Mouse (Mus musculus) mature B cell (primary cell): ENCODE results near the gene Gale.

ENCODE experiments used
- in situ Hi-C: fragments of 300-500 bp; cut with MboI; formaldehyde crosslinking; loops from 2 replicates; pipeline ENCODE4 v1.14.3; 2019

Gale gene

GRCm38 (mm10) chr4:136008782-136009447 lies 45.4 kb downstream of the Gale start:
- in situ Hi-C loops, result no loop called here

- in situ Hi-C loops, result no loop called here
These were observed 47.1 kb downstream of the Gale start for GRCm38 (mm10) chr4:136010586-136010985.

GRCm38 (mm10) chr4:136016059-136016602 lies 52.6 kb downstream of the Gale start:
- in situ Hi-C loops, result no loop called here
